Mouse (Mus musculus) small intestine, adult 2 months (tissue): ENCODE data around the gene Ptbp3.
"Not testable (repeated sequence)": the region's sequence is repeated elsewhere in the genome, so short reads cannot be mapped to it uniquely, and the experiment has no call there.

Experiments used
- CTCF ChIP-seq: fragments of 200-500 bp; IDR thresholded peaks from 2 replicates; pipeline ENCODE4 v1.5.1; 2012; ENCODE audit warnings: low read depth, mild to moderate bottlenecking, control low read depth, inconsistent platforms, low read length, moderate library complexity, mixed read lengths; ENCODE audit not compliant: insufficient replicate concordance, insufficient read length; ENCODE audit errors: extremely low read depth
- POLR2A ChIP-seq: fragments of 200-500 bp; IDR thresholded peaks from 2 replicates; pipeline ENCODE4 v1.6.1; 2012; ENCODE audit warnings: low read depth, mild to moderate bottlenecking, control low read depth, inconsistent platforms, low read length, moderate library complexity

DNA sequence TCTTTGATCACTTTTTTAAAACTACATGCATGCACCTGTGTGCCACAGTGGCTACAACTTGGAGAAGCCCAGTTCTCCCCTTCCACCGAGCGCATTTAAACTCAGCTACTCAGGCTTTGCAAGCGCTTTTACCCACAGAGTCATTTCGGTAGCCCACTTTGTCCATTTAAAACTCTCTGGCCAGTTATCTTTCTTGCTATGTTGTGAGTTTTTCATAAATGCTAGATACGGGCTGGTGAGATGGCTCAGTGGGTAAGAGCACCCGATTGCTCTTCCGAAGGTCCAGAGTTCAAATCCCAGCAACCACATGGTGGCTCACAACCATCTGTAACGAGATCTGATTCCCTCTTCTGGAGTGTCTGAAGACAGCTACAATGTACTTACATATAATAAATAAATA, 21.4 kb upstream of the Ptbp3 start:
- not testable (repeated sequence) for TF ChIP-seq POLR2A, CTCF
